Mouse (Mus musculus) gastrocnemius, postnatal 4 days (tissue): ENCODE results near the gene Usp18. TPM values are rescaled to one million over a fixed set of nuclear protein-coding genes. Genes with fewer than 3 reads are reported as not detected.

Experiments used
- DNase-seq, 2 experiments: peaks; one replicate each; pipeline ENCODE4 v3.0.0; 2021 to 2022; ENCODE audit warnings: low spot score in 2 of 2, mixed read lengths in 2 of 2
- total RNA-seq, 2 experiments: library from RNA; stranded (reverse); gene quantifications; 2 replicates each; pipeline ENCODE4 v1.2.3; 2021

The Usp18 gene
- total RNA-seq, 2 experiments from 2014 or later = 1.0 to 1.2 TPM

- DNase-seq = no peak
These were observed 54.8 kb downstream of the Usp18 start for GRCm38 (mm10) chr6:121300504-121300903.

DNA sequence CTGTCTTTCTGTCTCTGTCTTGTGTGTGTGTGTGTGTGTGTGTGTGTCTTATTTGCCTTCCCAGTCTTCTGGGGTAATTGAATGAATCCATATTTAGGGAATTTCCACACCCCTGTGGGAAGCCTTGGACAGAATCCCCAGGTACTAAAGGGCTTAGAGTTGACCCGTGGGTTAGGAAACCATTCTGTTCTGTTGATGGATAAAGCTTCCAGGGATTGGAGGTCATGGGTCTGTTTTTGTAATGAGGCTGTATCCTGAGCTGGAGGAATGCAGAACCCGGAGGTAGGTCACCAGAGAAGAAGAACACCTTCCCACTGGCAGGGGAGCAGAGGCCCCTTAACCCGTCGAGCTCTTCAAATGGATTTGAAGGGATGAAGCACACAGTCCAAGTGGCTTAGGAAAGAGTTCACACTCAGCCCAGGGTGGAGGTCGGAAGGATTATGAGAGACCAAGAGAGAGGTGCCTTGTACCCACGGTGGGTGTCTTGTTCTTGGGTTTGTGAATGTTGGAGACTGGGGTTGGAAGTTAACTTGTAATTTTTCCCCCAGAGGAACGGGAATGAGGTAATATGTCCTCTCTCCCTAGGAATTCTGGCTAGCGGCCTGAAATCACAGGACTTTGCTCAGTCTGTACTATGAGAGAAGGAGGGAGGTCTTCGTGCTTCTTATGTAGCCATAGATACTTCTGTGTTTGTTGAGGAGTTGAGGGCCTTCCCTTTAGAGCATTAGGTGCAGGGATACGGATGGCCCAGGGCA is 57.9 kb downstream of the Usp18 start:
- DNase-seq = no peak

DNA sequence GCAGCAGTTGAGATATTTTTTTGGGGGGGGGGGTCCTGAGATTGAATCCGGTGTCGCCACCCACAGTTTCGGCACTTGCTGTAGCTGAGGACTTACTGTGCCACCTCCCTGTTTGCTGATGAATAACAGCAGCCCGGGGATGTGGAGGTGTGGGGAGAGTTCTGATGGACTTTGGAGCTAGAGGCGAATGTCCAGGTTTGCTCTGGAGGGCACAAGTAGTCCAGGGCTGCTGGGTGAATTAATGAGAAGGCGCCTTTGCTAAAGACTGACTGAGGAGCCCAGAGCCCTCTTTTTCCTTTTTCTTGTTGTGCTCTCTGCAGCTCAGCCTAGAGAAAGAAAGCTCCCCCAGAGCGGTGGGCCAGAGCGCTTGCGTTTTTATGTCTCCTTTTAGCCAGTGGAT is 58.9 kb downstream of the Usp18 start:
- no peak for DNase-seq

DNA sequence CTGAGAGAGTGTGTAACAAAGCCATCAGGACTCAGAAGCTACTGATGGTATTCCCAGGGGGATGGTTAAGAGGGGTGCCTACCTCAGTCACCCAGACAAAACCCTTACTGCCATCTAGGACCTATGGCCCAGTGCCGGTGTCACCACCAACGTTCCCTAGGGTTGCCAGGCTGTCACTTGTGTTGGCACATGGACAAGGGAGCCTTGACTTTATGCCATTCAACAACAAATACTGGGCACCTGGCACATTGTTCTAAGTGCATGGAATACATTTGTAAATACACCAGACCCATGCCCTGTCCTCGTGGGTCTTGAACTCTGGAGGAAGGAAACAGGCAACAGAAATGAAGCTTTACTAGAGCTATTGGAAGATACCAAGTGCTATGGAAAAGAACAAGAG is 59.9 kb downstream of the Usp18 start:
- DNase-seq = no peak

DNA sequence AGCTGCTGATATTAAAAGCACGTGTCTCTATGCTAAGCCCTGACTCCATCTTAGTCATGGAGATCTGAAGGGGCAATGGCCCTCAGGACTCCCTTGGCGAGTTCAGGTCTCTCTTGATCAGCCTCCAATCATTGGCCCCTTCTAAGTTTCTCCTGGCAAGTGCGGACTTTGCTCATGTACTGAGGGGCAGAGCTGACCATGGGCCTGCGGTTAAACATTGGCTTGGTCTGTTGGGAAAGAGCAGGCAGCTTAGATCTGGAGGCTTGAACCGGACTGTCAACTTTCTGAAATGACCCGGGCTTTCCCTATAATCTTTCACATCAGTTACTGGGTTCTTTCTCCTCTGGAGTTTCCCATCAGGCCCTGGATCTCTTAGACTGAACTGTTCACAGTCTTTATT is 65.3 kb downstream of the Usp18 start:
- DNase-seq = no peak

GRCm38 (mm10) chr6:121319099-121319498 is 73.4 kb downstream of the Usp18 start:
- no peak for DNase-seq

Other genes with a start within 250 kb of the Usp18 start
- gene Mical3, start 114.9 kb upstream of the Usp18 start, total RNA-seq = 100 to 1,000 TPM in 1 of 2 experiments, 10 to 100 TPM in 1; 99.9 to 103 TPM
- 1 to 10 TPM; 5.8 to 6.1 TPM for gene Pex26, start 62.2 kb upstream of the Usp18 start, total RNA-seq
- gene Tuba8, start 35.2 kb upstream of the Usp18 start, total RNA-seq = 10 to 100 TPM; 26.4 to 36.8 TPM
- gene Slc6a13, start 54.3 kb downstream of the Usp18 start, total RNA-seq = 10 to 100 TPM; 20.4 to 26.4 TPM
- under 1 TPM; 0.10 to 0.54 TPM for gene Slc6a12, start 97.2 kb downstream of the Usp18 start, total RNA-seq
- gene Iqsec3, start 227.8 kb downstream of the Usp18 start, total RNA-seq = 10 to 100 TPM; 11.2 to 12.4 TPM